Mouse (Mus musculus) hindbrain, postnatal 0 days (tissue): Measurements from ENCODE around the gene Fam186b. TPM values are rescaled to one million over a fixed set of nuclear protein-coding genes. Genes with fewer than 3 reads are reported as not detected.

Experiments
- ATAC-seq: fragments of 200-750 bp; cut with Nextera tagmentation; 2 replicates; pipeline ENCODE4 v1.8.0; 2017; ENCODE audit warnings: mild to moderate bottlenecking, moderate TSS enrichment, moderate library complexity
- DNase-seq: peaks from one replicate; pipeline ENCODE4 v3.0.0-alpha.2; 2015; ENCODE audit warnings: low spot score
- H3K27ac ChIP-seq: fragments of 300-500 bp; sonication (generic); 2 replicates; pipeline ENCODE4 v1.5.1; 2014; ENCODE audit warnings: mild to moderate bottlenecking
- H3K27me3 ChIP-seq: fragments of 300-500 bp; sonication (generic); 2 replicates; pipeline ENCODE4 v1.6.1; 2014; ENCODE audit warnings: low read length, mixed read lengths; ENCODE audit not compliant: insufficient read depth
- H3K36me3 ChIP-seq: fragments of 300-500 bp; sonication (generic); 2 replicates; pipeline ENCODE4 v1.6.1; 2014; ENCODE audit warnings: low read length, mixed read lengths; ENCODE audit not compliant: insufficient read depth
- H3K4me1 ChIP-seq: fragments of 300-500 bp; sonication (generic); 2 replicates; pipeline ENCODE4 v1.6.1; 2014; ENCODE audit warnings: antibody characterized with exemption, low read length, mixed read lengths; ENCODE audit not compliant: insufficient read depth
- H3K4me2 ChIP-seq: fragments of 300-500 bp; sonication (generic); 2 replicates; pipeline ENCODE4 v1.6.1; 2014; ENCODE audit warnings: low read depth, mild to moderate bottlenecking, low read length, moderate library complexity, mixed read lengths
- H3K4me3 ChIP-seq: fragments of 300-500 bp; sonication (generic); 2 replicates; pipeline ENCODE4 v1.5.1; 2014; ENCODE audit warnings: low read length
- H3K9ac ChIP-seq: fragments of 300-500 bp; sonication (generic); replicated peaks from 2 replicates; pipeline ENCODE4 v1.6.1; 2014; ENCODE audit warnings: mild to moderate bottlenecking, low read length, moderate library complexity, mixed read lengths
- H3K9me3 ChIP-seq: fragments of 300-500 bp; sonication (generic); 2 replicates; pipeline ENCODE4 v1.6.1; 2016; ENCODE audit warnings: low read length, mixed read lengths
- CTCF ChIP-seq: IDR thresholded peaks from 2 replicates; pipeline ENCODE4 v1.5.1; 2016; ENCODE audit warnings: antibody characterized with exemption, control low read depth, low read depth
- WGBS: fragments of 180-500 bp; shearing (Covaris S2); extraction: QIAGEN DNeasy Blood & Tissue Kit; methylation state at CpG from one replicate; pipeline ENCODE4 v1.1.7; 2014; 5-methylcytosine and 5-hydroxymethylcytosine counted together
- polyA plus RNA-seq: library from polyadenylated mRNA; unstranded; fragments of >200 nt; fragmentation: Nextera tagmentation; extraction: Ambion mirVana; gene quantifications from 2 replicates; pipeline ENCODE4 v1.2.1, GENCODE M21; 2015
- total RNA-seq: library from RNA; depleted of rRNA; stranded (reverse); fragments of >200 nt; gene quantifications from 2 replicates; pipeline ENCODE4 v1.2.3, GENCODE M21; 2014

Fam186b gene
- total and polyA plus RNA-seq, 2 experiments from 2014 or later: 1.3 TPM

GRCm38 (mm10) chr15:99316314-99317266 is 20.9 kb upstream of the Fam186b start:
- H3K9me3 ChIP-seq: no peaks in the 10 kb centered on the region
- peak; percentile 87 for DNase-seq
- peak overlapping the region; percentile 74 for H3K27ac ChIP-seq
- H3K27me3 ChIP-seq: no peaks in the 10 kb centered on the region
- ATAC-seq: peak; percentile 57
- H3K4me2 ChIP-seq: no peak overlapping the region
- no peak overlapping the region for H3K4me3 ChIP-seq
- peak; percentile 91 for TF ChIP-seq CTCF
- H3K36me3 ChIP-seq: peaks cover 61% of the 10 kb centered on the region
- no peaks in the 10 kb centered on the region for H3K4me1 ChIP-seq
- 82% methylated on average over 16 of the region's 16 CpGs for WGBS
- H3K9ac ChIP-seq: no peak overlapping the region

- ATAC-seq (no peak), DNase-seq (no peak)
- no peak overlapping the region for H3K27ac ChIP-seq
- TF ChIP-seq CTCF: no peak
- peaks cover 69% of the 10 kb centered on the region for H3K36me3 ChIP-seq
- no peak overlapping the region for H3K4me2 ChIP-seq
- 89% methylated on average over 16 of the region's 16 CpGs for WGBS
- H3K4me1 ChIP-seq: no peaks in the 10 kb centered on the region
- H3K27me3 ChIP-seq: no peaks in the 10 kb centered on the region
- no peak overlapping the region for H3K9ac ChIP-seq
- no peaks in the 10 kb centered on the region for H3K9me3 ChIP-seq
- no peak overlapping the region for H3K4me3 ChIP-seq
These were observed 19.2 kb upstream of the Fam186b start for GRCm38 (mm10) chr15:99314891-99315290.

GRCm38 (mm10) chr15:99310617-99311016 is 14.9 kb upstream of the Fam186b start:
- 95% methylated on average over 5 of the region's 5 CpGs for WGBS
- H3K4me3 ChIP-seq: no peak overlapping the region
- H3K9me3 ChIP-seq: no peaks in the 10 kb centered on the region
- H3K9ac ChIP-seq: no peak overlapping the region
- H3K4me2 ChIP-seq: no peak overlapping the region
- no peaks in the 10 kb centered on the region for H3K27me3 ChIP-seq
- peaks cover 76% of the 10 kb centered on the region for H3K36me3 ChIP-seq
- no peak for TF ChIP-seq CTCF
- no peak for DNase-seq
- ATAC-seq: no peak
- H3K27ac ChIP-seq: no peak overlapping the region
- H3K4me1 ChIP-seq: no peaks in the 10 kb centered on the region

GRCm38 (mm10) chr15:99309549-99309948 is 13.9 kb upstream of the Fam186b start:
- H3K4me3 ChIP-seq: no peak overlapping the region
- DNase-seq (no peak), ATAC-seq (no peak)
- H3K27ac ChIP-seq: no peak overlapping the region
- no peak for TF ChIP-seq CTCF
- H3K9ac ChIP-seq: no peak overlapping the region
- WGBS: 94% methylated on average over 9 of the region's 9 CpGs
- H3K4me2 ChIP-seq: no peak overlapping the region
- H3K4me1 ChIP-seq: no peaks in the 10 kb centered on the region
- no peaks in the 10 kb centered on the region for H3K9me3 ChIP-seq
- peaks cover 75% of the 10 kb centered on the region for H3K36me3 ChIP-seq
- no peaks in the 10 kb centered on the region for H3K27me3 ChIP-seq

- Histone ChIP-seq H3K27ac (no peak overlapping the region), H3K27me3 (no peaks in the 10 kb centered on the region), H3K36me3 (peaks cover 77% of the 10 kb centered on the region), H3K4me3 (no peak overlapping the region), H3K9me3 (no peaks in the 10 kb centered on the region), H3K9ac (no peak overlapping the region), H3K4me2 (no peak overlapping the region), H3K4me1 (no peaks in the 10 kb centered on the region)
- DNase-seq (no peak), ATAC-seq (no peak)
- TF ChIP-seq CTCF: no peak
- 83% methylated on average over 9 of the region's 9 CpGs for WGBS
These were observed 11.8 kb upstream of the Fam186b start for GRCm38 (mm10) chr15:99307476-99307875.

- Histone ChIP-seq H3K4me2 (peak overlapping the region; percentile 68), H3K36me3 (no peaks in the 10 kb centered on the region), H3K9me3 (no peaks in the 10 kb centered on the region), H3K4me3 (peak overlapping the region; percentile 74), H3K4me1 (no peaks in the 10 kb centered on the region; the same call in 1 of the 2 replicates), H3K27me3 (no peaks in the 10 kb centered on the region), H3K27ac (peak overlapping the region; percentile 91; the same call in 1 of the 2 replicates), H3K9ac (0 out of 2 replicates have a peak overlapping the region, but pooled peaks have one; percentile 21)
- ATAC-seq (no peak), DNase-seq (no peak)
- no peak for TF ChIP-seq CTCF
- 38% methylated on average over 5 of the region's 5 CpGs for WGBS
These were observed 525 bp upstream of the Fam186b start for GRCm38 (mm10) chr15:99296213-99296612.
